Mouse (Mus musculus) liver, adult (tissue): ENCODE results near the gene Kdm5b.

ENCODE experiments used
- GATA4 ChIP-seq: IDR thresholded peaks from 2 replicates; pipeline ENCODE4 v1.6.1; 2014; ENCODE audit warnings: mild to moderate bottlenecking, low read length; ENCODE audit not compliant: insufficient replicate concordance

Kdm5b gene

GRCm38 (mm10) chr1:134651268-134651850, 91.4 kb downstream of the Kdm5b start:
- no peak for TF ChIP-seq GATA4

DNA sequence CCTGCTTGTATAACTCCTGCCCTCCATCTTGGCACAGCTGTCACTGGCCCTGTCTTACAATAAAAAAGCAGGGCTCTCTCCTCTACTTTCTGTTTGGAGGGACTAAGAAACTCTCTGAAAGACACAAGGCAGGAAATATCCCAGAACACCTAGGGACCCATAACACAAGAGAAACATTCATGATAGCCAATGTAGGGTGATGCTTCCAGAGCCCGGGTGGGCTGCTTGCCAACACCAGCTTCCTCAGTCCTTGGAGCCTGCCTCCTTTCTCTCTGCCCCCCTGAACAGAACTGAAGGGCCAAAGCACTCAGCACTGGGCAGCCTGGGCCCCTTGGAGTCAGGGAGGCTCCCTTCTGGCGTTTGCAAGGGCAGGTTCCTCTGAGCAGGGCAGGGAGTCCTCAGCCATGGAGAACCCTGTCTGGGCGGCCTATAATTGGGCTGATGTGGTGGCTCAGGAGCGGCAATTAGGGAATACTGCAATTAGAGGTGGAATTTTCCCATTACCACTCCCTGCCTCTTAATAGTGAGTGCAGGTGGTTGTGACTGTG, 92.0 kb downstream of the Kdm5b start:
- TF ChIP-seq GATA4 = no peak

DNA sequence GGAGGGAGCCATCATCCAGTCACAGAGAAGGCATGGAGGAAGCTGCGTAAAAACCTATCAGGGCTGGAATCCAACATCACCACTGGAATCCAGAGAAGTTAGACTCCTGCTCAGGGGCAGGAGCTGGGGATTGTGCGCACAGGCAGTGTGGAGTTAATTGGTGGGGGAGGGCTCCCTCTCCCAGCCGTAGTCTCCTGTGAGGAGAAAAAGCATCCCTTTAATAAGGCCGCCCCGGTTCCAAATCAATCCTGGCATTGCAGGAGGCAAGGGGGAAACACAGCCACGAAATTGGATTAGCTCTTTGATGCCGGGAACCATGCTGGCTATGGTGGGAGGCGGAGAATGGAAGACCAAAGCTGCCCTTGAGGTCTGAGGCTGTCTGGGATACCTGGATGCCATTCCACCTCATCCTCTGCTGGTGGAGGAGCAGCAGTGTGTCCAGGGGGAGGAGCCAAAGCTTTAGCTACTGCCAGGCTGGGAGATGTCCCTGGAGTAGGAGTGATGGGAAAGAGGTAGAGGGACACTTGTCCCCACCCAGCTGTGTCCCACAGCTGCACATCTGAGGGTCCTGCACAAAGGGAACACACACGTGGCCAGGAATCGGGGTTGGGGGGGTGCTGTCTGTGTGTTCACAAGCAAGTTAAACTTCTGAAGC, 93.8 kb downstream of the Kdm5b start:
- no peak for TF ChIP-seq GATA4

DNA sequence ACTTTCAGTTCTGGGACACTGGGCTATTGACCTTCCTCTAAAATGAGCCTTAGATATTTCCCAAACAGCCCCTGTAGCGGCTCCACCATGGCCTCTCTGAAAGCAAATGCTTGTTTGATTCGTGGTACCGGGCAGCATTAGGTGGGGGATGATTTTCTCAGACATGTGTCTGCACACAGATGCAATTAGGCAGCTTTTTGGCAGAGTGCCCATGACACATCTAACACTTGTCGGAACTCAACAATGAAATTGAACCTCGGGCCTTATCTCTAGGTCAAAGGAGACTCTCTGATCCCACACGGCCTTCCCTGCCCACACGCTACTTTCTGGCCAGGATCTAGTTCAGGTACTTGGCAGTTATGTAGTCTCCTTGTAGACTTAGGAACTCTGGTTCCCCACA, 98.9 kb downstream of the Kdm5b start:
- no peak for TF ChIP-seq GATA4

DNA sequence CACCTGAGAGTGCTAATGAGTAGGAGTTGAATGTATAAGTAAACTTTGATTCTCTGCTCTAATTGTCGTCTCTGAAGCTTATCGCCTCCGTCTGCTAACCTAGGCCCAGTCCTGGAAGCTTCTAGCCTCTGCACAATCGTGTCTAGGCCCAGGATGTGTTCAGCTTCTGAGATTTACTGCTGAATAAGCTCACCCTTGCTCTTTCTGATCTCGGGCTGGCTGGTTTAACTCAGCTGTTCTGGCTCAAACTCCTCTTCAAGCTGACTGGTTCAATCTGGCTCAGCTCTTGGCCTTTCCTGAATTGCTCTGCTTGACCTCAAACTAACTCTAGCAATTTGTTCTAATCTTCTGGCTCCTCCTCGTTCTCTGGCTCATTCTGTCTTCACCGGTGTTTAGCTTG, 100.2 kb downstream of the Kdm5b start:
- TF ChIP-seq GATA4 = no peak

DNA sequence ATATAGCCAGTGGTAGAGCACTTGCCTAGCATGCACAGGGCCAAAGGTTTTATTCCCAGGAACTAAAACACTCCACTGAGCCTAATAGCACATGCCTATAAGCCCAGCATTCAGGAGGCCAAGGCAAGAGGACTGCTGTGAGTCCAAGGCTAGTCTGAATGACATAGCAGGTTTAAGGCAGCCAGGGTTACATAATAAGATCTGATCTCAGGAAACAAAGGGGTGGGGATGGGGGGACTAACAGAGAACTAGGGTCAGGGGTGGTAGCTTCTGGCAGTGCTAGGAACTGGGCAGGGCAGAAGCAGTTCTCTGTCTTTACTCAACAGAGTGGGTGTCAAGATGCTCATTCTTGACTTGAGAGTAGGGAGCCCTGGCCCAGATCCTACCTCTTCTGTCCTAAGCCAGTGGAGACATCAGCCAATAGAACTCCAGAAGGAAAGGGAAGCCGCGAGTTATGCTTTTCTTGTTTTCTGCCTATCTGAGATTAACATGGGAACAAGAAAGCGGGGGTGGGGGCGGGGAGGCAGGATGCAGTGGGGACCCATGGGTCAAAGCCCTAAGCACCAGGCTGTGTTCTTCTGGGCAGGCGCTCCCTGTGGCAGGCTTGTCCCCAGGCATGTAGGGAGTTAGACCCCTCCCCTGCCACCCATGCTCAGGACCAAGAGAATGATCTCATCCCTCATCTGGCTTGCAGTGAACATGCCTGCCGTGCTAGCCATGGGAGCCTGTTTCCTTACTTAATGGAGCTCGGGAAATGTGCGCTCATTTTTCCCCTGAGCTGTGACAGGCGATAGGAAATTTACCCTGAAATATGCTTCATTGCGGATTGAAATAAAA, 111.5 kb downstream of the Kdm5b start:
- no peak for TF ChIP-seq GATA4

GRCm38 (mm10) chr1:134674312-134674711, 114.3 kb downstream of the Kdm5b start:
- TF ChIP-seq GATA4 = no peak

- TF ChIP-seq GATA4 = no peak
These were observed 119.5 kb downstream of the Kdm5b start for GRCm38 (mm10) chr1:134679445-134679844.

DNA sequence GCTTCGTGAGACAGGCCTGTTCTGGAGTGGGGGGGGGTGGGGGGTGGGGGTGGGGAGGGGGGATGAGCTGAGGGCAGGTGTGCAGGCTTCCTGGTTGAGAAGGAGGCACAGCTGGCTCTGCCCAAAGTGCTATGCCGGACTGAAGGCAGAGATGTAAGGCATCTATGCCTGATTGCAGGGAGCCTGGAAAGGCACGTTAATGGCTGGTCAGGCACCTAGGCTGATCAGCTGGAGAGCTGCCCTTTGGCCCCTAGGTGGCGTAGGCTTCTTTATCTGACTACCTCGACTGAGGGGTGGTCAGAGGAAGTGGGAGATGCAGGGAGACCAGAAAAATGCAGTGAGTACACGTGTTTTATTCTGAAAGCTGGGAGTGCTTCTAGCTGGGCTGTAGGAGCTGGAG, 120.6 kb downstream of the Kdm5b start:
- no peak for TF ChIP-seq GATA4

DNA sequence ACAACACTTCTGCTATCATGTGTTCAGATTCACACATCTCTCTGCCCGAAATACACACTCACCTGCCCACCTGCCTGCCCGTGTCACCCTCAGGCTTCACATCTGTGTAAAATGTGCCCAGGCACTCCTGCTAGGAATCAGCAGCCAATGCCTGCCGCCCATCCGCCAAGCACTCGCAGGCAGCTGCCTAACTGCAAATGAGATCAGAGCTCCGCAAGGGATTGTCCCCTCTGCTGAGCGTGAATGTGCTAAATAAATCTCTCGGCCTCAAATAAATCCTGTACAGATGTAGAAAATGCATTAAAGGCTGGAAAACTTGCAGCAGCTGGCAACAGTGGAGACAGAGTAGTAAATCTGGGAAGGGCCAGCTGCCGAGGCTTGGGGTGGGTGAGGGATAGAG, 122.5 kb downstream of the Kdm5b start:
- no peak for TF ChIP-seq GATA4
